Mouse (Mus musculus) kidney, postnatal 0 days (tissue): ENCODE data around the gene Dynlt1c. TPM values are rescaled to one million over a fixed set of nuclear protein-coding genes. Genes with fewer than 3 reads are reported as not detected.
"Not testable (repeated sequence)": the region's sequence is repeated elsewhere in the genome, so short reads cannot be mapped to it uniquely, and the experiment has no call there.

Experiments used
- ATAC-seq: fragments of 200-750 bp; cut with Nextera tagmentation; replicated peaks from 2 replicates; pipeline ENCODE4 v1.8.0; 2017; ENCODE audit warnings: low read depth, moderate number of reproducible peaks, moderate TSS enrichment, moderate library complexity; ENCODE audit not compliant: low FRiP score
- DNase-seq: peaks from one replicate; pipeline ENCODE4 v3.0.0-alpha.2; 2016; ENCODE audit warnings: low spot score
- H3K27ac ChIP-seq: fragments of 300-500 bp; sonication (generic); 2 replicates; pipeline ENCODE4 v1.5.1; 2014; ENCODE audit warnings: mild to moderate bottlenecking
- H3K27me3 ChIP-seq: fragments of 300-500 bp; sonication (generic); 2 replicates; pipeline ENCODE4 v1.6.1; 2014; ENCODE audit warnings: low read length, mixed read lengths; ENCODE audit not compliant: insufficient read depth
- H3K36me3 ChIP-seq: fragments of 300-500 bp; sonication (generic); 2 replicates; pipeline ENCODE4 v1.6.1; 2014; ENCODE audit warnings: low read length, mixed read lengths; ENCODE audit not compliant: insufficient read depth
- H3K4me1 ChIP-seq: fragments of 300-500 bp; sonication (generic); replicated peaks from 2 replicates; pipeline ENCODE4 v1.6.1; 2014; ENCODE audit warnings: antibody characterized with exemption, low read length, mixed read lengths; ENCODE audit not compliant: insufficient read depth
- H3K4me2 ChIP-seq: fragments of 300-500 bp; sonication (generic); 2 replicates; pipeline ENCODE4 v1.6.1; 2014; ENCODE audit warnings: mild to moderate bottlenecking, low read length, moderate library complexity, mixed read lengths
- H3K4me3 ChIP-seq: fragments of 300-500 bp; sonication (generic); replicated peaks from 2 replicates; pipeline ENCODE4 v1.5.1; 2014; ENCODE audit warnings: low read depth, low read length
- H3K9ac ChIP-seq: fragments of 300-500 bp; sonication (generic); 2 replicates; pipeline ENCODE4 v1.6.1; 2014; ENCODE audit warnings: low read depth, low read length
- H3K9me3 ChIP-seq: fragments of 300-500 bp; sonication (generic); replicated peaks from 2 replicates; pipeline ENCODE4 v1.6.1; 2016; ENCODE audit warnings: low read length, inconsistent platforms, mixed read lengths
- WGBS: fragments of 180-500 bp; shearing (Covaris S2); extraction: QIAGEN DNeasy Blood & Tissue Kit; methylation state at CpG from one replicate; pipeline ENCODE4 v1.1.7; 2014; 5-methylcytosine and 5-hydroxymethylcytosine counted together
- polyA plus RNA-seq: library from polyadenylated mRNA; unstranded; fragments of >200 nt; fragmentation: Nextera tagmentation; extraction: Ambion mirVana; gene quantifications from 2 replicates; pipeline ENCODE4 v1.2.1, GENCODE M21; 2015

Dynlt1c gene
- 20.8 and 21.9 TPM in 2 replicates for polyA plus RNA-seq

GRCm38 (mm10) chr17:6601204-6601911, at the start of gene Dynlt1c:
Gene Dynlt1c (plus strand): TSS chr17:6601671.
- H3K4me2 ChIP-seq: peak within 1 kb of the TSS; percentile 45
- H3K27me3 ChIP-seq, H3K4me3 ChIP-seq, H3K27ac ChIP-seq, H3K9me3 ChIP-seq, H3K9ac ChIP-seq, H3K36me3 ChIP-seq, H3K4me1 ChIP-seq: not testable (repeated sequence)
- peak; percentile 86 for DNase-seq
- peak; percentile 97 for ATAC-seq
- 10% methylated on average over 27 of the region's 40 CpGs for WGBS

GRCm38 (mm10) chr17:6553798-6554197, 47.7 kb upstream of the Dynlt1c start:
- not testable (repeated sequence) for H3K9ac ChIP-seq, H3K4me1 ChIP-seq, H3K4me2 ChIP-seq, H3K27me3 ChIP-seq, H3K36me3 ChIP-seq, H3K4me3 ChIP-seq, H3K9me3 ChIP-seq, H3K27ac ChIP-seq, DNase-seq
- WGBS: no CpG with 5 or more reads among the region's 4 CpGs
- ATAC-seq: peak; percentile 67

- not testable (repeated sequence) for H3K27me3 ChIP-seq, H3K4me1 ChIP-seq, H3K4me3 ChIP-seq, H3K4me2 ChIP-seq, H3K9ac ChIP-seq, H3K36me3 ChIP-seq, H3K27ac ChIP-seq, H3K9me3 ChIP-seq, DNase-seq, ATAC-seq
- no CpG with 5 or more reads among the region's 5 CpGs for WGBS
Measured at GRCm38 (mm10) chr17:6554243-6554642, 47.2 kb upstream of the Dynlt1c start.

GRCm38 (mm10) chr17:6559447-6560133, 41.9 kb upstream of the Dynlt1c start:
- H3K4me1 ChIP-seq, DNase-seq, H3K9ac ChIP-seq, H3K4me2 ChIP-seq, ATAC-seq, H3K36me3 ChIP-seq, H3K27ac ChIP-seq, H3K4me3 ChIP-seq, H3K9me3 ChIP-seq, H3K27me3 ChIP-seq: not testable (repeated sequence)
- WGBS: no CpG with 5 or more reads among the region's 4 CpGs

GRCm38 (mm10) chr17:6564866-6565265, 36.6 kb upstream of the Dynlt1c start:
- not testable (repeated sequence) for H3K9ac ChIP-seq, H3K9me3 ChIP-seq, H3K4me3 ChIP-seq, H3K4me1 ChIP-seq, DNase-seq, H3K36me3 ChIP-seq, H3K27me3 ChIP-seq, H3K4me2 ChIP-seq, H3K27ac ChIP-seq, ATAC-seq
- 96% methylated on average over 3 of the region's 3 CpGs for WGBS

GRCm38 (mm10) chr17:6567908-6568307, 33.6 kb upstream of the Dynlt1c start:
- not testable (repeated sequence) for H3K4me2 ChIP-seq, H3K9me3 ChIP-seq, H3K9ac ChIP-seq, H3K4me3 ChIP-seq, H3K36me3 ChIP-seq, ATAC-seq, H3K4me1 ChIP-seq, DNase-seq, H3K27ac ChIP-seq, H3K27me3 ChIP-seq
- WGBS: 82% methylated on average over 3 of the region's 8 CpGs

- H3K4me3 ChIP-seq, H3K9me3 ChIP-seq, DNase-seq, H3K27ac ChIP-seq, H3K9ac ChIP-seq, H3K4me1 ChIP-seq, H3K4me2 ChIP-seq, ATAC-seq, H3K36me3 ChIP-seq, H3K27me3 ChIP-seq: not testable (repeated sequence)
- WGBS: 87% methylated on average over 9 of the region's 11 CpGs
Measured at GRCm38 (mm10) chr17:6571296-6571695, 30.2 kb upstream of the Dynlt1c start.

- H3K4me2 ChIP-seq, H3K27me3 ChIP-seq, ATAC-seq, H3K36me3 ChIP-seq, H3K27ac ChIP-seq, H3K9me3 ChIP-seq, H3K9ac ChIP-seq, DNase-seq, H3K4me1 ChIP-seq, H3K4me3 ChIP-seq: not testable (repeated sequence)
- WGBS: no CpG with 5 or more reads among the region's 1 CpGs
Measured at GRCm38 (mm10) chr17:6572202-6572601, 29.3 kb upstream of the Dynlt1c start.

- not testable (repeated sequence) for H3K9ac ChIP-seq, H3K36me3 ChIP-seq, ATAC-seq, H3K4me1 ChIP-seq, H3K9me3 ChIP-seq, DNase-seq, H3K4me3 ChIP-seq, H3K27me3 ChIP-seq, H3K4me2 ChIP-seq, H3K27ac ChIP-seq
- 93% methylated on average over 8 of the region's 8 CpGs for WGBS
Measured at GRCm38 (mm10) chr17:6575376-6575775, 26.1 kb upstream of the Dynlt1c start.
